Mouse (Mus musculus): ENCODE data around the gene Htr1f.

GRCm38 (mm10) chr16:64884420-64884838 lies 221.2 kb downstream of the Htr1f start:
- TF ChIP-seq ZC3H11A (IDR thresholded peaks at IDR 0.05; ENCODE audit: low read depth, low read length) = no peak
- TF ChIP-seq CTCF (IDR thresholded peaks at IDR 0.05 in 2 of 3, conservative IDR thresholded peaks at IDR 0.05 in 1 of 3; ENCODE audit: control insufficient read depth in 1 of 3, insufficient read depth in 1 of 3, low read depth in 2 of 3, low read length in 3 of 3, poor library complexity in 1 of 3, severe bottlenecking in 1 of 3) = no peak
- TF ChIP-seq POLR2A (IDR thresholded peaks at IDR 0.05; ENCODE audit: control insufficient read depth in 1 of 2, insufficient read depth in 1 of 2, low read depth in 1 of 2, low read length in 2 of 2, poor library complexity in 1 of 2) = no peak; a peak in 1 of 4 replicates
- no peak for TF ChIP-seq UBTF (IDR thresholded peaks at IDR 0.05; ENCODE audit: borderline replicate concordance, insufficient read depth, low read depth, low read length)
- no peak for TF ChIP-seq ZKSCAN1 (IDR thresholded peaks at IDR 0.05; ENCODE audit: low read depth, low read length)
- TF ChIP-seq MYC (IDR thresholded peaks at IDR 0.05; ENCODE audit: low read depth, low read length) = no peak
- no peak; a peak in 2 of 4 replicates for TF ChIP-seq EP300 (IDR thresholded peaks at IDR 0.05; ENCODE audit: low read depth in 1 of 2, low read length in 2 of 2)
- TF ChIP-seq CHD1 (IDR thresholded peaks at IDR 0.05; ENCODE audit: low read depth, low read length) = no peak
- no peak for TF ChIP-seq MAZ (IDR thresholded peaks at IDR 0.05; ENCODE audit: low read depth, low read length)
- no peak for TF ChIP-seq RCOR1 (IDR thresholded peaks at IDR 0.05; ENCODE audit: low read depth, low read length)
- no peak for TF ChIP-seq SMC3 (IDR thresholded peaks at IDR 0.05; ENCODE audit: low read depth, low read length)
- no peak for TF ChIP-seq ZMIZ1 (IDR thresholded peaks at IDR 0.05; ENCODE audit: low read depth, low read length)
- TF ChIP-seq USF1 (IDR thresholded peaks at IDR 0.05; ENCODE audit: low read depth, low read length) = no peak
- TF ChIP-seq USF2 (IDR thresholded peaks at IDR 0.05; ENCODE audit: borderline replicate concordance in 1 of 2, insufficient read depth in 1 of 2, low read depth in 1 of 2, low read length in 2 of 2) = no peak
